Mouse (Mus musculus): ENCODE measurements around the gene Rpl19.

DNA sequence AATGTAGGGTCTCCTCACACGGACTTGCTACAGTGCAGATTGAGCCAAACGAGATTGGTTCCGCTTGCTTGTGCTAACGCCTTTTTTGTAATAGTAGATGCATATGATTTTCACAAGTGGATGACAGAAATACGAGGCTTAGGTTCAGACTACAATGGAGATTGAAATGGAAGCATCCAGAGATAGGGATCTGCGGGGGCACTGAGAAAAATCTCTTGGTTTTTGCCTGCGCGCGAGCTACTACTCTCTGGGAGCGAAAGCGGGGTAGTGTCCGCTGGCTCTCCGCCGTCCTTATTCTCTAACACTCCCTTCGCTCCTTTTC is 301 bp upstream of the Rpl19 start:
- TF ChIP-seq POLR2A (IDR thresholded peaks at IDR 0.05; ENCODE audit: control insufficient read depth, low read depth, low read length) (no peak), CTCF (IDR thresholded peaks at IDR 0.05; ENCODE audit: control insufficient read depth, insufficient read depth, insufficient replicate concordance, low read depth, low read length) (no peak)

Data from testis, adult 2 months (tissue).